Comparison of ENCODE assay signal across 8 mouse cellular contexts in genomic region chr9:29962978-29963377, GRCm38 (mm10). TPM values are rescaled to one million over a fixed set of nuclear protein-coding genes. Genes with fewer than 3 reads are reported as not detected.
DNase-seq lines count a peak whose midpoint lies in the region; ATAC-seq and TF ChIP-seq lines count a peak whose summit lies in the region.

TSS of gene Ntm (minus strand) at chr9:29963141.

- no peak for TF ChIP-seq POLR2A in embryonic fibroblast, embryonic 13.5 days (IDR thresholded peaks at IDR 0.05; ENCODE audit: low read depth, low read length)

- peaks cover 19% of the 10 kb centered on the region for H3K27me3 ChIP-seq in megakaryocyte, embryonic 14.5 days (replicated peaks)
- no peaks in the 10 kb centered on the region for H3K27me3 ChIP-seq in midbrain, embryonic 14.5 days (ENCODE audit: control insufficient read depth, insufficient read depth, low read length)

- no peaks in the 10 kb centered on the region for H3K4me1 ChIP-seq in megakaryocyte, embryonic 14.5 days
- peaks cover 2% of the 10 kb centered on the region; the same call in 1 of the 2 replicates for H3K4me1 ChIP-seq in embryonic fibroblast, embryonic 13.5 days (ENCODE audit: control insufficient read depth, insufficient read depth, low read length)
- peaks cover 30% of the 10 kb centered on the region for H3K4me1 ChIP-seq in midbrain, embryonic 14.5 days (ENCODE audit: control insufficient read depth, insufficient read depth, low read length)

- H3K27ac ChIP-seq in embryonic fibroblast, embryonic 13.5 days (ENCODE audit: insufficient read depth, low read length), result no peak within 1 kb of the TSS
- peak within 1 kb of the TSS; percentile 82 for H3K27ac ChIP-seq in midbrain, embryonic 14.5 days (replicated peaks; ENCODE audit: low read depth, low read length)

- TF ChIP-seq CTCF in embryonic fibroblast, embryonic 13.5 days (IDR thresholded peaks at IDR 0.05; ENCODE audit: borderline replicate concordance, insufficient read depth, low read length), result no peak

- peak within 1 kb of the TSS; percentile 64 for H3K9ac ChIP-seq in midbrain, embryonic 14.5 days (replicated peaks; ENCODE audit: low read length)

- peaks cover 12% of the 10 kb centered on the region; the same call in 1 of the 2 replicates for H3K9me3 ChIP-seq in megakaryocyte, embryonic 14.5 days
- H3K9me3 ChIP-seq in midbrain, embryonic 14.5 days (ENCODE audit: control insufficient read depth, low read length), result no peaks in the 10 kb centered on the region

- 8% methylated on average over 8 of the region's 8 CpGs for WGBS in midbrain, embryonic 14.5 days

- H3K4me3 ChIP-seq in megakaryocyte, embryonic 14.5 days (replicated peaks), result peak within 1 kb of the TSS; percentile 42
- peak within 1 kb of the TSS; percentile 28 for H3K4me3 ChIP-seq in embryonic fibroblast, embryonic 13.5 days (ENCODE audit: insufficient read depth, low read length)
- H3K4me3 ChIP-seq in midbrain, embryonic 14.5 days (replicated peaks; ENCODE audit: low read depth, low read length), result peak within 1 kb of the TSS; percentile 49

- DNase-seq in heart, postnatal 4 days, result peak; percentile 14
- DNase-seq in left cerebral cortex, adult 8-10 months (ENCODE audit: low spot score in 2 of 2), result peak; percentile 42 to 67
- peak; percentile 82 for DNase-seq in midbrain, embryonic 14.5 days
- DNase-seq in urinary bladder, postnatal 4 days (ENCODE audit: low spot score in 2 of 2), result no peak
- no peak for DNase-seq in T-cell, adult 2 months (ENCODE audit: low spot score)

- H3K36me3 ChIP-seq in megakaryocyte, embryonic 14.5 days (replicated peaks; ENCODE audit: low read length), result no peaks in the 10 kb centered on the region
- H3K36me3 ChIP-seq in midbrain, embryonic 14.5 days (ENCODE audit: control insufficient read depth, insufficient read depth, low read length), result no peaks in the 10 kb centered on the region

- peak within 1 kb of the TSS; percentile 66 for H3K4me2 ChIP-seq in midbrain, embryonic 14.5 days (ENCODE audit: low read length)

- no peak for ATAC-seq in megakaryocyte, adult 5-6 weeks (ENCODE audit: poor library complexity, severe bottlenecking)
- ATAC-seq in midbrain, embryonic 14.5 days (ENCODE audit: low FRiP score, low TSS enrichment), result peak; percentile 79; the same call in 1 of the 2 replicates

RNA-seq across cellular contexts. Expression of gene Ntm, which starts in this region (rescaled TPM):
- polyA plus RNA-seq in megakaryocyte, embryonic 14.5 days (2012; ENCODE audit: insufficient read depth, low replicate concordance), result not detected in 2 replicates
- not detected in 2 replicates for total RNA-seq in megakaryocyte, adult 5-6 weeks (2015)
- total RNA-seq in megakaryocyte, adult 5-6 weeks (2017), result not detected in 2 replicates
- polyA plus RNA-seq in embryonic fibroblast, embryonic 13.5 days (2011; ENCODE audit: insufficient read length, low read depth, missing spikeins), result 0.85 and 0.95 TPM in 2 replicates
- 10 to 100 TPM; 13.4 to 15.8 TPM for total RNA-seq in heart, postnatal 4 days (2021)
- total RNA-seq in left cerebral cortex, adult 8-10 months (2022), result 100 to 1,000 TPM; 239 to 270 (median 257) TPM
- 160 and 182 TPM in 2 replicates for polyA plus RNA-seq in midbrain, embryonic 14.5 days (2014; fragmentation: Nextera tagmentation; extraction: Ambion mirVana)

Comparison
In these comparisons a context has a peak if more than half of its experiments do, and no peak if none do; other contexts are left out.
1. RNA of gene Ntm (total RNA-seq): 239 to 270 TPM in left cerebral cortex, adult 8-10 months and 13.4 to 15.8 TPM in heart, postnatal 4 days; not detected in megakaryocyte, adult 5-6 weeks; every median in the first group is over 10 times any median in the second.
2. RNA of gene Ntm (total RNA-seq): 239 to 270 TPM in left cerebral cortex, adult 8-10 months; 13.4 to 15.8 TPM in heart, postnatal 4 days; every median in the first group is over 10 times any median in the second.
3. RNA of gene Ntm (polyA plus RNA-seq): 160 to 182 TPM in midbrain, embryonic 14.5 days; 0.85 to 0.95 TPM in embryonic fibroblast, embryonic 13.5 days and not detected in megakaryocyte, embryonic 14.5 days; every median in the first group is over 10 times any median in the second.
4. DNase-seq: peak in heart, postnatal 4 days (single experiment), left cerebral cortex, adult 8-10 months (2 of 2) and midbrain, embryonic 14.5 days (single experiment); none in urinary bladder, postnatal 4 days (0 of 2) and T-cell, adult 2 months (single experiment).
5. Peak in every context shown above with its lines, with median percentiles within 50 percentile points of each other: H3K4me3 ChIP-seq.